Mouse (Mus musculus): ENCODE measurements around the gene Serpini1.
"Not testable (repeated sequence)": the region's sequence is repeated elsewhere in the genome, so short reads cannot be mapped to it uniquely, and the experiment has no call there.

Serpini1 gene

DNA sequence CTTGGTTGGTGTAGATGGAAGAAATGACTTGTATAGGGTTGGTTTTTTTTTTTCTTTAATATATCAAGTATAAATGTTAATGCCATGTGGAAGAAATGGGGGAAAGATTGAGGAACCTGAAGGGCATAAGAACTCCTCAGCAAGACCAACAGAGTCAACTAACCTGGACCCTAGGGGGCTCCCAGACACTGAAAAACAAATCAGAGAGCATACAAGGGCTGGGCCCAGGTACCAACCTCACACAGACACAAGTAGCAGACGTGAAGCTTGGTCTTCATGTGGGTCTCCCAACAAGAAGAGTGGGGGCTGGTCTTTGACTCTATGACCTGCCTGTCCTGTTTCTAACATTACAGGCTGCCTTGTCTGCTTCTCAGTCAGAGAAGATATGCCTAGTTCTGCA lies 82.2 kb downstream of the Serpini1 start:
- no peak for DNase-seq (ENCODE audit: low spot score)

DNA sequence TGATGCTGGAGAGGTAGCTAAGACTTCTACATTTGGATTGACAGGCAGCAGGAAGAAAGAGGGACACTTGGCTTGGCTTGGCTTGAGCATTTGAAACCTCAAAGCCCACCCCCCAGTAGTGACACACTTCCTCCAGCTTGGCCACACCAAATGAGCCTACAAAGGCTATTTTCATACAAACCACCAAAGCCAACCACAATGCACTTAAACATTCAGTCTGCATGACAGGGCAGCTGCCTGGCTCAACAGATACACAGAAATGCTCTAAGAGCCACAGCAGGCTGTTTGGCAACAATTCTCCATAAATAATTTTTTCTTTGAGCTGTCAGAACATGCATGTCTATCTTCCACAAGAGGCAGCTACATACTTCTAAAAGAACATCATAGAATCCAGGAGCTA lies 90.2 kb downstream of the Serpini1 start:
- DNase-seq (ENCODE audit: low spot score), result no peak

DNA sequence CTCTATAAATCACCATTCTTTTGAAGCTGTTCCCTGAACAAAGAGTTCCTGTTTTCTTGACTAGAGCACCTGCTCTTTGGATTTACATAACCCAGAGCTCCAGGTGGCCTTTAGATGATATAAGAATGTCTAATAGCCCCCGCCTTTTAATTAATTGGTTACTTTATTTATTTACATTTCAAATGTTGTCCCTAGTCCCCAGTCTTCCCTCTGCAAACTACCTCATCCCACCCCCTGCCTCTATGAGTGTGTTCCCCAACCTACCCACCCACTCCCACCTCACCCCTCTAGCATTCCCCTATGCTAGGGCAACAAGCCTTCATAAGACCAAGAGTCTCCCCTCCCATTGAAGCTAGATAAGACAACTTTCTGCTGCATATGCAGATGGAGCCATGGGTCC lies 90.9 kb downstream of the Serpini1 start:
- DNase-seq (ENCODE audit: low spot score), result no peak

DNA sequence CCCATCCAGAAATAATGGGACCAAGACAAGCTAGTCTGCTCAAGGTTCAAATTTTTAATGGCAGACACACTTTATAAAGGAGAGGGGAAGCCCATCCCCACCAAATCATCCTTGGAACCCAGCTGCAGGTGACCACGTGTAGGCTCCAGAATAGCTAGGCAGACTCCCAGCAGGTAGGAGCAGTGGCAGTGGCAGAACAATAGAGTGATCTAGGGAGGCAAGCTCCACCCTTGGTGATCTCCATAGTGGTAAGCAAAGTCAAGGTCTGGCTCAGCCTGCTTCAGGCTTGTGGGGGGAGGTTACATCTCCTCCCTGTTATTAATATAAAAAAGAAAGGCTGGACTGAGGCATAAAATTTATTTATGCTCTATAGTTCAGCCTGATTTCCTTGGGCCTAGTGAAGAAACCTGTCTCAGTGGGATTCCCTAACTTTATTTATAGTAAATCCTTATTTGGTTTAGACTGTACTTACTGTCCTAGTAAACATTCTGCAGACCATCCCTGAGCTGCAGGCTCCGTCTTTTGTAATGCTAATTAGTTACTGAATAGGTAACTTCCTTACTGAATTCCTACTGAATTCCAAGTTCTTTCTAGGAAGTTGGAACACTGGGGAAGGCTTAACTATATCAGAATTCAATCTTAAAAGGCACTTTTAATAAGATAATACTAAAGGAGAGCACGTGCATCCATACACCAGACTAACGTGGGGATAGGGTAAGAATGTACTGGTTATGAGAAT lies 93.2 kb downstream of the Serpini1 start:
- DNase-seq (ENCODE audit: low spot score), result not testable (repeated sequence)

DNA sequence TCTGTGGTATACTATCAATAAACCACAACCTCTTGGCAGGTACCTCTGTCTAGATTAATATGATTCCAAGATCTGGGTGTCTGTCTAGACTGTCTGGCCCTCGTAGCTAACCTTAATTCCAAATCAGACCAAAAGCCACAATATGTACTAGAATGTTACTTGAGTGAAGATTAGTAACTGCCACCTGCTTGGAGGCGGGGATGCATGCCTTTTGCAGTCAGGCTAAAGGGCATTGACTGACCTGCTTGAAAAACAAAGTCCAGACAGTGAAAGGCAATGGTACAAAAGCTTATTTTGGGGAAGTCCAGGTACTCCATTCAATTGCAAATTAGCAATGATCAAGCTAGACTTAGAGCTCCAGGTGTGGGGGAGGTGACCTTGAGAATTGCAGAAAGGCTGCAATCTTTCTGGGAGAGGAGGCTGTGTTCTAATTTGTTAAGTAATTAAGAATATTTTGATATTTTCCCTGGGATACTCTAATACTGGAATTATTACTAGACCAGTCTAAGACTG lies 94.3 kb downstream of the Serpini1 start:
- no peak for DNase-seq (ENCODE audit: low spot score)

DNA sequence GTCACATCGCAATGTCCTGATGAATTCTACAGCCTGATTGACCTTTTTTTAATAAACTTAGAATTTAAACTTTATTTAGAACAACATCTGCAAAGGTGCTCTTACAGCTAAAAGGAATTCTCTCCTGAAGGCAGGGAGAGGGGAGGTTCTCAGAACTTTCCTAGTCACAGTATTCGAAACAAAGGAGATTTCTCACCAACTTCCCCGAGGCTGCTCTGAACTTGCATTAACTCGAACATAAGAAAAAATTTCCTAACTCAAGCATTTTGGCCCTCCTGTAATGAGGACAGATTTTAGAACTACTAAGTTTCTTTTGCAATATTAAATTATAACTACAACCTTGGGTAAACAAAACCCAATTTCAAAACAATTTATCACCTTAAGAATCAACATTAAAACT lies 96.6 kb downstream of the Serpini1 start:
- DNase-seq (ENCODE audit: low spot score), result not testable (repeated sequence)

DNA sequence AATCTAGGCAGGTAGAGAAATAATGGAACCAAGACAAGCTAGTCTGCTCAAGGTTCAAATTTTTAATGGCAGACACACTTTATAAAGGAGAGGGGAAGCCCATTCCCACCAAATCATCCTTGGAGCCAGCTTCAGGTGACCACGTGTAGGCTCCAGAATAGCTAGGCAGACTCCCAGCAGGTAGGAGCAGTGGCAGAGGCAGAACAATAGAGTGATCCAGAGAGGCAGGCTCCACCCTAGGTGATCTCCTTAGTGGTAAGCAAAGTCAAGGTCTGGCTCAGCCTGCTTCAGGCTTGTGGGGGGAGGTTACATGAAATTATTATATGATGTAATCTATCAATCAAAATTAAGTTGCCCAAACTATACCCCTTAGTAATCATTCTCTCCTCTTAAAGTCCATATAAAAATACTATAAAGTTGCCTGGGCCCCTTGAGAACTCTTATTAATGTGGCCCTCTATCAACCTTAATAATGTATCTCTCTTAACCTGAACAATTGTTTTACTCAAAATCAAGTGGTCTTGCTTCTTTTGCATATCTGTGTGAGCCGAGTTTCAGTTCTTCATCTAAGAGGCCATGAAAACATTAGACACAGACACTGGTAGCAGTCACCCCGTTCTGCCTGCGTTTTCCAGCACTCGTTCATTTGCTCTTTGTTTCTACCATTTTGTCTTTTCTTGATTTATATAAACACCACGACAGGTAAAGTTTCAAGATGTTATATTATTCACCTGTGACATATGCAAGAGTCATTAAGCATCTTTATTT lies 98.4 kb downstream of the Serpini1 start:
- no peak for DNase-seq (ENCODE audit: low spot score)

DNA sequence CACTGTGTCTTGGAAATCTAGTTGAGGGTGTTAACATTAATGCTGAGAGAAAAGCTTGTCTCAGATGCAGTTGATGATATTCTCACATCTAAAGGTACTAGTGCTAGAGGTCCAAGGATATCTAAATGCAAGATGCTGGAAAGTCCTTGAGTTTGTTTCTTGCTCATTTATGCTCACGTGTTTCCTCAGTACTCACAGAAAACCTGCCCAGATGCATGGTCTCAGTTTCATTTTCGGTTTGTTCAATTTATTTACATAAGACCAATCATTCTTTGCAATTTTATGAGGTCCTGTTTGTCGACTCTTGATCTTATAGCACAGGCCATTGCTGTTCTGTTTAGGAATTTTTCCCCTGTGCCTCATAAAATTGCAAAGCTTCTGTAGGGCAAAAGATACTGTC lies 109.6 kb downstream of the Serpini1 start:
- no peak for DNase-seq (ENCODE audit: low spot score)

DNA sequence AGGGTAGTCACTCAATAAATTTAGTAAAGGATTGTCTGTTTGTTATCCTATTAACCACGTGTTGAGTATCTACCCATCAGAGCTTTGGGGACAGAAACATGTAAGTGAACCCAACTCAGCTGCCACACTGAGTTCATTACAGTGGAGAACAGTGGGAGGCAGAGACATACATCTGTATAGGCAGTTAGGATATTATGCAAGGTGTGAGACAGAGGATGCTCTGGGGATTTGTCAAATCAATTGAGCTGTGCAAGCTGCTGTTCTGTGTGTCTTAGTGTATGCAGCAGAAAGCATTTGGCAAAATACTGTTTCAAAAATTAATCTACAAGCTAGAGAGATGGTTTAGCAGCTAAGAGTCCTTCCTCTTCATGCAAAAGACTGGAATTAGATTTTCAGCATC lies 113.1 kb downstream of the Serpini1 start:
- DNase-seq (ENCODE audit: low spot score), result no peak

DNA sequence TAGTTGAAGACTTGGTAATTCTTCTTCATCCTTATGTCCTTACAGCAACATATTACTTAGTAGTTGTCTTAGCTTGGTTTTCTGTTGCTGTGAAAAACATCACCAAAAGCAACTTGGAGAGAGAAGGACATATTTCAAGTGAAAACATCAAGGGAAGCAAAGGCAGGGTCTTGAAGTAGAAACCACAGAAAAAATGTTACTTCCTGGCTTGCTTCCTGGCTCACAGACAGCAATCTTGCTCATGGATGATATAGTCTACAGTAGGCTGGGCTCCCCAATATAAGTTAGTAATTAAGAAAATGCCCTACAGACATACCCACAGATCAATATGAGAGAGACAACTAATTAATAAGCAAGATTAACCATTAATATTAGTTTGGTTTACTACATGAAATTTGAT lies 125.5 kb downstream of the Serpini1 start:
- no peak for DNase-seq (ENCODE audit: low spot score)

DNA sequence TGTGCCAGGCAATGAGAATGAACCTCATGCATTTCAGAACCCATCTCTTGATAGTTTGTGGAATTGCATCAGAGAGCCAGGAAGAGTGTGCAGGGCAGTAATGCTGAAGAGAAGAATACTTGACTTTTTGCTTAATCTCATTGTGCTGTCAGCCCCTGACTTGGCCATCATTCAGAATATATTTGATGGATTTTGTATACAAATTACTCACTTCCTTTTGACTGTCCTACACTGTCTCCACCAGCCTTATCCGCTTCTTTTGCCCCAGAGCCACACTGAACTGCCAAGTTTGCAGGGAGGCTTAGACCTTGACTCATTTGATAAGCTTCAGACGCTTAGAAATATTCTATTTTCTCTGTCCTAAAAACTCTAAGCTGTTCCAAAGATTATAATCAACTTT lies 129.4 kb downstream of the Serpini1 start:
- DNase-seq (ENCODE audit: low spot score), result no peak

DNA sequence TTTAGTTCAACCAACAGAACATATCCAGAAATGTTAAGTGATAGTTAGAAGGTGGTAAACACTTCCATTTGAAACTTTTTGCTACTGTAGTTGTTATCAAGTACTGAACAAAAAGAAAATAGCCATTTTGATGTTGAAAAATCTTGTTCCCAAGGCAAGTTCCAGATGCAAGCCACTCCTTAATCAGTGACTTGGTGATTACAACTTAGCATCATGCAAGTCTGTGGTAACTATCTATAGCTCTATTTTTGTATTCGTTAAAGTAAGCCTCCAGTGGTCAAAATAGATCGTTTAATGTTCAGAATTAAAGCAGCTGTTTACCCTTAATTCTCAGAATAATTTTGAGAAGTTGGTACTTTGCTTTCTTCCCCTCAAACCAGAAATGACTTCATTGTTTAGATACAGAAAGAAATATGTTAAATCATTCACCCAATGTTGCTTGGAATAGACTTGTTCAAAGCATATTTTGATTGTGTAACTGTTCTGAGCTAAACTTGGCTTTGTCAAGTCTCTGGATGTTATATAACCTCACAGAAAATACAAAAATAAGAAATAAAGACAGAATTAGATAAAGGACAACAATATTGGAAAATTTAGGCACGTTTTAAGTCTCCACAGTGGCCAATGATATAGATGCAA lies 130.0 kb downstream of the Serpini1 start:
- no peak for DNase-seq (ENCODE audit: low spot score)

DNA sequence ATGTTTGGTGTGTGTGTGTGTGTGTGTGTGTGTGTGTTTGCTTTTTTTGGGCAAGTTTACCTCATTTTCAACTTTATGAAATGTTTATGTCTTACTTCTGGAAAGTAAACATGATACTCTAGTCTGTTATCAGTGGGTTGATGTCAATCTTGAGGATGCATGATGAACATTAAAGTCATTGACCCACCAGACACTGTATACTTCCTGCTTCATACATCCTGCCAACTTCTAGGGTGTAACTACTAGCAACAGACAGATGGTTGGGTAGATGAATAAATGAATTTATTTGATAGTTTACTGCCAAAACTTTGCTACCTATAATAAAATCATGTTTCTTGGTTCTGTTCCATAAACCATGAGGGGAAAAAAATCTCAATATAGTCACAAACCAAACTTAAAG lies 133.0 kb downstream of the Serpini1 start:
- DNase-seq (ENCODE audit: low spot score), result no peak

DNA sequence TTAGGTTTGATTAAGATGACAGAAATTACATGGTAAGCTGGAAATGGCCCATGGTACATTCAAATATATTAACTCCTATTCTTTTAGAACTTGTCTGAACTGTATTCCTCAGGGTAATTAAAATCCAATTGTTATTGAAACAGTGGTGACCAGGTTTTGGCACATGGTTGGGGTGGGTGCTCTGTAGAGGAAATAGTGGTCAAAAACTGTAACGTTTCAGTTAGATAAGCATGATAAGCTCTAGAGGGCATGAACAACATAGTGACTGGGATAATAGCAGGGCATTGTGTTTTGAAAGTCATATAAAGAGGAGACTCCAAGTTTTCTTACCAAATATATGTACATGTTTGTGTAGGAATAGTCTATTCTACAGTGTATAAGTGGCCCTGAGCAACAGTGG lies 134.7 kb downstream of the Serpini1 start:
- no peak for DNase-seq (ENCODE audit: low spot score)
